Mouse (Mus musculus) stomach, embryonic 14.5 days (tissue): ENCODE measurements around the gene Eif1b. TPM values are rescaled to one million over a fixed set of nuclear protein-coding genes. Genes with fewer than 3 reads are reported as not detected.

ENCODE experiments used
- ATAC-seq: fragments of 200-750 bp; cut with Nextera tagmentation; 2 replicates; pipeline ENCODE4 v1.8.0; 2017; ENCODE audit warnings: low read depth, moderate TSS enrichment; ENCODE audit not compliant: insufficient number of reproducible peaks, insufficient read depth, low FRiP score
- H3K27ac ChIP-seq: fragments of 300-500 bp; sonication (generic); 2 replicates; pipeline ENCODE4 v1.5.1; 2014; ENCODE audit warnings: mild to moderate bottlenecking, low read length, moderate library complexity, mixed read lengths
- H3K27me3 ChIP-seq: fragments of 300-500 bp; sonication (generic); 2 replicates; pipeline ENCODE4 v1.6.1; 2014; ENCODE audit warnings: low read length, control low read depth, mixed read lengths; ENCODE audit not compliant: control insufficient read depth, insufficient read depth
- H3K36me3 ChIP-seq: fragments of 300-500 bp; sonication (generic); 2 replicates; pipeline ENCODE4 v1.6.1; 2014; ENCODE audit warnings: mild to moderate bottlenecking, control low read depth, low read length, moderate library complexity, mixed read lengths; ENCODE audit not compliant: control insufficient read depth, insufficient read depth
- H3K4me1 ChIP-seq: fragments of 300-500 bp; sonication (generic); 2 replicates; pipeline ENCODE4 v1.6.1; 2014; ENCODE audit warnings: low read length, control low read depth, mixed read lengths; ENCODE audit not compliant: control insufficient read depth, insufficient read depth
- H3K4me2 ChIP-seq: fragments of 300-500 bp; sonication (generic); replicated peaks from 2 replicates; pipeline ENCODE4 v1.6.1; 2014; ENCODE audit warnings: low read depth, low read length, control low read depth
- H3K4me3 ChIP-seq: fragments of 300-500 bp; sonication (generic); 2 replicates; pipeline ENCODE4 v1.5.1; 2014; ENCODE audit warnings: low read depth, low read length, control low read depth
- H3K9ac ChIP-seq: fragments of 300-500 bp; sonication (generic); replicated peaks from 2 replicates; pipeline ENCODE4 v1.6.1; 2014; ENCODE audit warnings: low read depth, mild to moderate bottlenecking, control low read depth, low read length, moderate library complexity, mixed read lengths
- H3K9me3 ChIP-seq: fragments of 300-500 bp; sonication (generic); 2 replicates; pipeline ENCODE4 v1.6.1; 2016; ENCODE audit warnings: low read depth, low read length, control low read depth; ENCODE audit not compliant: control insufficient read depth
- WGBS: fragments of 180-500 bp; shearing (Covaris S2); extraction: QIAGEN DNeasy Blood & Tissue Kit; methylation state at CpG from one replicate; pipeline ENCODE4 v1.1.7; 2014; 5-methylcytosine and 5-hydroxymethylcytosine counted together
- polyA plus RNA-seq: library from polyadenylated mRNA; unstranded; fragments of >200 nt; fragmentation: Nextera tagmentation; extraction: Ambion mirVana; gene quantifications from 2 replicates; pipeline ENCODE4 v1.2.1, GENCODE M21; 2014

Gene Eif1b
- polyA plus RNA-seq, 1 experiment from 2014 or later = 187 TPM

DNA sequence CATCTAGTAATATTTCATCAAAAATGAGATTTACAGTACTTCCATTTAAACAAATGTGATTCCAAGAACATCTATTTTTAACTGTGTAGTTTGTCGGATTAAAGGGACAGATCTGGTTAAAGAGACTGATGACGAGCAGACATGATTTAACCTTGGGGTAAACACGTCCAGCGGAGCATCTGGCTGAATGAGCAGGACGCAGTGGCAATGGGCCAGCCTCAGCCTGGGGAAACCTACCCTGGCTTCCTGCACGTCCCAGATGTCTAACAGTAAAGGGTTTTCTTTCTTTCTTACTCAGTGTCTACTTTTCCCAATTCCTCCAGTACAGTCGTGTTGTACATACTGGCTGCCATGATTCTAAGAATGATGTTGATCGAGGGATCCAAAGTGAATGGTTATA is 5.0 kb upstream of the Eif1b start:
- no peak for ATAC-seq
- WGBS = 57% methylated on average over 8 of the region's 8 CpGs

DNA sequence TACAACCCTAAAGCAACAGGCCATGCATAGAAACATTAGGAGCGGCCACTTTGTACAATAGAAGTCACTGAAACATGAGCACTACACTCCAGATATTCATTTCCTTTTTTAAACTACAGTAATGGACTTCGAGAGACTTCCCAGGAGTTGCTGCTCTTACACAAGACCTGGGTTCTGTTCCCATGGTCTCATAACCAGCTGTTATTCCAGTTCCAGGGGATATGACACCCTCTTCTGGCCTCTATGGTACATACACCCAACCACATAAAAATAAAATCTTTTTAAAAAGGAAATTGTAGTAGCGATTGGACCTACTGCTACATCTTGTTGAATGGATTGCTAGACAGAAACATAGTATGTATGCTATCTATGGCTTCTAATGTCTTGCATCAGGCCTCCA is 523 bp upstream of the Eif1b start:
- peaks cover 9% of the 10 kb centered on the region; the same call in 1 of the 2 replicates for H3K4me1 ChIP-seq
- peak overlapping the region; percentile 96 for H3K4me3 ChIP-seq
- ATAC-seq = no peak
- H3K4me2 ChIP-seq = peak overlapping the region; percentile 71
- no peaks in the 10 kb centered on the region for H3K9me3 ChIP-seq
- no peaks in the 10 kb centered on the region for H3K27me3 ChIP-seq
- no peak overlapping the region for H3K27ac ChIP-seq
- peaks cover 21% of the 10 kb centered on the region for H3K36me3 ChIP-seq
- 84% methylated on average over 3 of the region's 3 CpGs for WGBS
- no peak overlapping the region for H3K9ac ChIP-seq

More for the DNA sequence above, 5.0 kb upstream of the Eif1b start:
- no peak overlapping the region for H3K27ac ChIP-seq
- no peak overlapping the region for H3K4me2 ChIP-seq
- no peaks in the 10 kb centered on the region for H3K4me1 ChIP-seq
- no peaks in the 10 kb centered on the region for H3K9me3 ChIP-seq
- no peak overlapping the region for H3K4me3 ChIP-seq
- H3K9ac ChIP-seq = no peak overlapping the region
- no peaks in the 10 kb centered on the region for H3K36me3 ChIP-seq
- no peaks in the 10 kb centered on the region for H3K27me3 ChIP-seq

DNA sequence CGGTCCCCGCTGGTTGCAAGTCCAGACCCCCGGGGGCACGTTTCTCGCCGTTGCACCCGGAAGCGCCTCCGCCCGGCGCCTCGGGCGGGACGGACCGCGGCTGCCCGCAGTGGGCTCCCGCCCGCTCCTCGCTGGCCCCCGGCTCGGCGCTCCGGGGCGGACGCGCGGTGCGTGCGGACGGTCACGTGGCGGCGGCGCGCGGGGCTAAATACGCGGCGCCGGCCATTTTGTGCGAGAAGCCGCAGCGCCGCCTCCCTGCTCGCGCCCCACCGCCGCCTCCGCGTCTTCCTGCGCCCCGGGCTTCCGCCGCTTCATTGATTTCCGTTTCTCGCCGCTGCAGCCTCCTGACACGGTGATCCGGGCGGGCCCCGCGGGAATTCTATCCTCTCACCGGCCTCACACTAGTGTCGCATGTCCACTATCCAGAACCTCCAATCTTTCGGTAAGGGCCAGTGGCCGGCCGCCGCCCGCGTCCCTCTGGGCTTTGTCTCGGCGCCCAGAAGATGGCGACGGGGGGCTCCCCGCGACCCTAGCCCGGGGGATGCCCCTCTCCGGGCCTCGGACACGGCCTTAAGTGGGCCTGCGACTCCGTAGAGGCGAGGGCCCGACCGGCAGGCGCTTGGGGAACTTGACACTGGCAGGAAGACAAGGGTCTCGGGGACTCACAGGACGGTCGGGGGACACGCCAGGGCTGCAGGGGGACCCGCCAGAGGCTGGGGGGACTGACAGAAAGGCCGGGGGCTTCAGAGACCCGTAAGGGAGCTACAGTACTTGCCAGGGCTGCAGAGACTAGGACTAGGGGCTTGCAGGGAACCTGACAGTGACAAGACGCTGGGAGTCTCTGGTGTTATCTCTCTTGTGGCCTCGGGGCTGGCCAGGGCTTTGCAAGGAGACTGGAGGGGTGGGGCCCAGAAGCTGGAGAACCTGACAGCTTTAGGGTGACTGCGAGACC is 644 bp downstream of the Eif1b start:
- WGBS = under 1% methylated on average over 75 of the region's 97 CpGs
- peaks cover 9% of the 10 kb centered on the region; the same call in 1 of the 2 replicates for H3K4me1 ChIP-seq
- no peaks in the 10 kb centered on the region for H3K9me3 ChIP-seq
- peak overlapping the region; percentile 83 for H3K27ac ChIP-seq
- peak overlapping the region; percentile 95 for H3K9ac ChIP-seq
- no peaks in the 10 kb centered on the region for H3K27me3 ChIP-seq
- peak overlapping the region; percentile 71 for H3K4me2 ChIP-seq
- ATAC-seq = peak; percentile 86
- peak overlapping the region; percentile 96 for H3K4me3 ChIP-seq
- H3K36me3 ChIP-seq = peaks cover 21% of the 10 kb centered on the region

- ATAC-seq = no peak
- H3K27me3 ChIP-seq = no peaks in the 10 kb centered on the region
- 68% methylated on average over 12 of the region's 12 CpGs for WGBS
- H3K9me3 ChIP-seq = no peaks in the 10 kb centered on the region
- peak overlapping the region; percentile 95 for H3K9ac ChIP-seq
- H3K36me3 ChIP-seq = peaks cover 21% of the 10 kb centered on the region
- H3K4me2 ChIP-seq = peak overlapping the region; percentile 71
- peak overlapping the region; percentile 96 for H3K4me3 ChIP-seq
- H3K27ac ChIP-seq = no peak overlapping the region
- peaks cover 9% of the 10 kb centered on the region; the same call in 1 of the 2 replicates for H3K4me1 ChIP-seq
These were observed 1.7 kb downstream of the Eif1b start for GRCm38 (mm10) chr9:120493781-120494180.

DNA sequence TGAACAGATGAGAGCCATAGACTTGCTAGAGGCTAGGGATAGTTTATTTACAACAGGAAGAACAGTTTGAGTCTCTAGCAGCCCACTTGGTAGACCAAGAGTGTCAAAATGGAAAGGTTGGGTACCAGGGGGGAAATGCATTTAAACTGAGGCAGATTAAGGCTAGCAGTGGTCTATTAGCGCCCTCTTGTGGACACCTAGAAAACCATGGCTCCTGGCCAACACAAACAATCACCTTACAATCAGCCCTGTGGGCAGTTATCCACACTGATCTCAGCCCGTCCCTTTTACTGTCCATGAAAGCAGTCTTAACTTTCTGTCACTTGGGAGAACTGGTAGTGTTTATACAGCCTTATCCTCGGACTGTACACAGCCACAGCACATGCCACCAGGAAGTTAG is 4.7 kb downstream of the Eif1b start:
- Histone ChIP-seq H3K4me1 (peaks cover 9% of the 10 kb centered on the region; the same call in 1 of the 2 replicates), H3K9me3 (no peaks in the 10 kb centered on the region), H3K27me3 (no peaks in the 10 kb centered on the region), H3K4me2 (no peak overlapping the region), H3K27ac (no peak overlapping the region), H3K4me3 (no peak overlapping the region), H3K36me3 (peaks cover 21% of the 10 kb centered on the region), H3K9ac (no peak overlapping the region)
- 2% methylated on average over 3 of the region's 3 CpGs for WGBS
- peak; percentile 43; the same call in 1 of the 2 replicates for ATAC-seq

DNA sequence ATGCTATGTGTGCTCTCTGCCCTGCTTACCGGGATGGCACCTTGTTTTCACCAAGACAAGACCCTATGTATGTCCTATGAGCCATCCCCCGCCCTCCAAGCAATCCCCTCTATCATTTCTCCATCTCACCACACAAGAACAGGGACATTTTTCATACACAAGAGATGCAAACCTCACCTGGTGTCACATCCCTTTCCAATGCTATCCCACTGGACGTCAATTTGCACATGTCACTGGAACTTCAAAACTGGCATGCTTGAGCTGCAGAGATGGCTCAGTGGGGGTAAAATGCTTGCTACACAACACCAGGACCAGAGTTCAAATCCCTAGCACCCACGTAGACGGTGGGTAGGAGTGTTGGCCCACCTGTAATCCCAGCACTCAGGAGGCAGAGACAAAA is 6.0 kb downstream of the Eif1b start:
- peaks cover 9% of the 10 kb centered on the region; the same call in 1 of the 2 replicates for H3K4me1 ChIP-seq

GRCm38 (mm10) chr9:120501191-120501902 is 9.3 kb downstream of the Eif1b start:
- Histone ChIP-seq H3K27me3 (no peaks in the 10 kb centered on the region), H3K27ac (no peak overlapping the region), H3K36me3 (no peaks in the 10 kb centered on the region), H3K4me1 (no peaks in the 10 kb centered on the region), H3K4me2 (no peak overlapping the region), H3K4me3 (no peak overlapping the region), H3K9ac (no peak overlapping the region), H3K9me3 (0 out of 2 replicates have a peak, but pooled peaks cover under 1% of the 10 kb centered on the region)
- 0 out of 2 replicates have a peak, but pooled peaks have one; percentile 7 for ATAC-seq
- WGBS = 37% methylated on average over 10 of the region's 10 CpGs

More for the DNA sequence above, 6.0 kb downstream of the Eif1b start:
- no peak overlapping the region for H3K4me2 ChIP-seq
- 82% methylated on average over 5 of the region's 5 CpGs for WGBS
- H3K27me3 ChIP-seq = no peaks in the 10 kb centered on the region
- peaks cover 21% of the 10 kb centered on the region for H3K36me3 ChIP-seq
- ATAC-seq = no peak
- no peak overlapping the region for H3K9ac ChIP-seq
- H3K4me3 ChIP-seq = no peak overlapping the region
- H3K9me3 ChIP-seq = no peaks in the 10 kb centered on the region
- no peak overlapping the region for H3K27ac ChIP-seq

DNA sequence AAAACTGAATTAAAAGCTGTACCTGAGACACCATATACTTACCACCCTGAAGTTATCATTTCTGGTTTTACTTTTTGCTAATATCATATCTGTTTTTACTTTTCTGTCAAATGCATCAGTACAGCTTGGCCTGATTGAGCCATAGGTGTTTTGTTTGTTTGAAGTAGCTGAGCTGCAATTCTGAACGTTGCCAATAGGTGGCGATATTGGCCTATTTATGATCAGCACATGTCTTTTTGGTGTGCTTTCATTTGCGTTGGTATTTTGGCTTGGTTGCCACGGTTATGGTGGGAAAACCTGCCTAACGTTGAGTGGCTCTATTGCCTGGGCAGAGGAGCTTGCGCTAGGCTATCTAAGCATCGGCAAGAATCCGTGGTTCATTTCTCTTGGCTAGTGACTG is 10.0 kb downstream of the Eif1b start:
- Histone ChIP-seq H3K27me3 (no peaks in the 10 kb centered on the region), H3K9me3 (0 out of 2 replicates have a peak, but pooled peaks cover 6% of the 10 kb centered on the region), H3K4me1 (no peaks in the 10 kb centered on the region), H3K9ac (no peak overlapping the region), H3K4me3 (no peak overlapping the region), H3K4me2 (no peak overlapping the region), H3K36me3 (no peaks in the 10 kb centered on the region), H3K27ac (no peak overlapping the region)
- WGBS = 9% methylated on average over 8 of the region's 8 CpGs
- ATAC-seq = peak; percentile 29; the same call in 1 of the 2 replicates
